Mouse (Mus musculus): ENCODE measurements around the gene Pias3. TPM values are rescaled to one million over a fixed set of nuclear protein-coding genes. Genes with fewer than 3 reads are reported as not detected.

Gene Pias3
- polyA plus RNA-seq, 1 experiment from 2014 or later, result 45.2 TPM

GRCm38 (mm10) chr3:96668424-96669067 lies 27.6 kb upstream of the Pias3 start:
- no peaks in the 10 kb centered on the region for H3K9me3 ChIP-seq (ENCODE audit: control insufficient read depth, low read length)
- no peak for DNase-seq (ENCODE audit: low spot score)
- no peaks in the 10 kb centered on the region for H3K36me3 ChIP-seq (ENCODE audit: control insufficient read depth, insufficient read depth, low read length)
- H3K27me3 ChIP-seq (ENCODE audit: control insufficient read depth, insufficient read depth, low read length), result peaks cover 5% of the 10 kb centered on the region; the same call in 1 of the 2 replicates
- H3K9ac ChIP-seq (ENCODE audit: low read length), result no peak overlapping the region
- no peak overlapping the region for H3K4me2 ChIP-seq (ENCODE audit: low read depth, low read length, severe bottlenecking)
- WGBS, result 92% methylated on average over 5 of the region's 5 CpGs
- H3K4me1 ChIP-seq (replicated peaks; ENCODE audit: control insufficient read depth, insufficient read depth, low read length), result peaks cover 4% of the 10 kb centered on the region; the same call in 1 of the 2 replicates
- H3K4me3 ChIP-seq (ENCODE audit: low read depth, low read length), result no peak overlapping the region
- ATAC-seq (replicated peaks; ENCODE audit: low FRiP score), result no peak
- H3K27ac ChIP-seq (ENCODE audit: low read depth, low read length), result no peak overlapping the region

DNA sequence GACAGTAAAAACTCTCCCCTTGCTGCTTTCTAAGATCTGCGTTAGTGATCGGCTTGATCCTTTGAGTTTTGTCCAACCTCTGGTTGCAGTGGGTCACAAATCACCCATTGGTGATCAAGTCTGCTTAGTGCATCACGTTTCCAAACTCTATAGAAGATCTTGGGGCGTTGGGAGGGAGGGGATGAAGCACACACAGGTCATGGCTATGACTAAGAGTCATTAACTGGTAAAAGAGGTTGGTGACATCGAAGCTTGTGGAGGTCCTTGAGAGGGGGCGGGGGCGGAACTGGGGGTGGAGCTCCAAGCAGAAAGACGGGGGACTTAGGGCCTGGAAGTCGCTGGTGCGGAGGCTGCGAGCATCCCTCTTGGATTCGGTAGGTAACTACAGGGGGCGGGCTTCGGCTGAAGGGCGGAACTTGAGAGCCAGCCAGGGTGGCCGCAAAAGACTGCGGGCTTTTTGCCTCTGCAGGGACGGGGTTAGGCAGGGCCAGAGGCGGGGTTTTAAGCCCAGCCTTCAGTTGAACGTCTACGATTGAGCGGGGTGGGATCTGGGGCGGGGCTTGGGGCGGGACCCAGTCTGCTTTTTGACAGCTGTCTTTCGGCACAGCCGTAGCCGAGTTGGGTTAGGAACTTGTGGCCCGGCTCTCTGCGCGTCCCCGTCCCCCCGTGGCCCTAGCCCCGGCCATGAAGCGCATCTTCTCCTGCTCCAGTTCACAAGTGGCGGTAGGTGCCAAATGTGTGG lies 26.3 kb upstream of the Pias3 start, which contains the start of gene Ankrd35:
Gene Ankrd35 (plus strand): TSS at position 405 of the 742 bp plus-strand sequence.
- WGBS, result 5% methylated on average over 35 of the region's 35 CpGs
- Histone ChIP-seq H3K36me3 (ENCODE audit: control insufficient read depth, insufficient read depth, low read length) (no peaks in the 10 kb centered on the region), H3K27ac (ENCODE audit: low read depth, low read length) (no peak within 1 kb of the TSS), H3K9me3 (ENCODE audit: control insufficient read depth, low read length) (no peaks in the 10 kb centered on the region), H3K4me1 (replicated peaks; ENCODE audit: control insufficient read depth, insufficient read depth, low read length) (peaks cover 4% of the 10 kb centered on the region; the same call in 1 of the 2 replicates), H3K27me3 (ENCODE audit: control insufficient read depth, insufficient read depth, low read length) (peaks cover 5% of the 10 kb centered on the region; the same call in 1 of the 2 replicates), H3K4me3 (ENCODE audit: low read depth, low read length) (peak within 1 kb of the TSS; percentile 32), H3K4me2 (ENCODE audit: low read depth, low read length, severe bottlenecking) (peak within 1 kb of the TSS; percentile 68), H3K9ac (ENCODE audit: low read length) (peak within 1 kb of the TSS; percentile 23)
- DNase-seq (ENCODE audit: low spot score), result peak; percentile 91
- peak; percentile 94 for ATAC-seq (replicated peaks; ENCODE audit: low FRiP score)

DNA sequence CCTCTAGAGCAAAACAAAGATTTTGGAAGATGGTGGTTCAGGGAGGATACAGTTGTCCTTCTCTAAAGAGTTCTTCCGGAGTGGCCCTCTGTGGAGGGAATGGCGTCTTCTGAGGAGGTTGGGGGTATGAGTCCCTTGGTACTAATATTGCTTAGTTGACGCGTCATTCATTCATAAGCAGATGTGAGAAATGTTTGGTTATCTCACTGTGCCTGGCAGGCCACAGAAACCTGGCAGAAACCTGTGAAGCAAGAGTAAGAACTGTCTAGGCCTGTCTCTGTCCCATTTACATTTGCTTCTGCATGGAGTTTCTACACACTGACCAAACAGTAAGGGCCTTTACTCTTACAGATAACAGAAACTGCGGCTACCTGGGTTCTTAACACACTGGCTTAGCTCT lies 24.7 kb upstream of the Pias3 start:
- ATAC-seq (replicated peaks; ENCODE audit: low FRiP score) (no peak), DNase-seq (ENCODE audit: low spot score) (no peak)
- Histone ChIP-seq H3K27me3 (ENCODE audit: control insufficient read depth, insufficient read depth, low read length) (peaks cover 5% of the 10 kb centered on the region; the same call in 1 of the 2 replicates), H3K9me3 (ENCODE audit: control insufficient read depth, low read length) (no peaks in the 10 kb centered on the region), H3K36me3 (ENCODE audit: control insufficient read depth, insufficient read depth, low read length) (no peaks in the 10 kb centered on the region), H3K4me3 (ENCODE audit: low read depth, low read length) (no peak overlapping the region), H3K9ac (ENCODE audit: low read length) (no peak overlapping the region), H3K4me2 (ENCODE audit: low read depth, low read length, severe bottlenecking) (no peak overlapping the region), H3K4me1 (replicated peaks; ENCODE audit: control insufficient read depth, insufficient read depth, low read length) (peaks cover 4% of the 10 kb centered on the region; the same call in 1 of the 2 replicates), H3K27ac (ENCODE audit: low read depth, low read length) (no peak overlapping the region)
- 85% methylated on average over 5 of the region's 5 CpGs for WGBS

DNA sequence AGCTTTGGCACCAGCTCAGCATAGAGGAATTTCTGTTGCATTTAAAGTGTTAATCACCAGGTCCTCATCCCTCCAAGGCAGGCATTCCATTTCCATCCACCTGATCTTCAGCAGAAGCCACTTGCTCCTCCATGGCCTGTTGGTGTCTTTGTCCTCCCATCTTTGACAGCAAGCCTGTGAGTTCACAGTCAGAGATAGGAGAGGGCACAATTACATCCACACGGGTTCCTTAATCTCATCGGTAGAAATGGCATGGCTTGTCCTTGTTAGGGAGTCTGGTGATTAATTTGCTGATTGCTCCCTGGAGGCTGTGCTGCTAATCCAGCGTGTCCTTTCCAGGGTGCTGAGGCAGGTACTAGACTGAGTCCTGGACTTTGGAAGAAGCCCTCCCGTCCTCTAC lies 22.7 kb upstream of the Pias3 start:
- ATAC-seq (replicated peaks; ENCODE audit: low FRiP score) (no peak), DNase-seq (ENCODE audit: low spot score) (no peak)
- H3K27me3 ChIP-seq (ENCODE audit: control insufficient read depth, insufficient read depth, low read length), result peaks cover 5% of the 10 kb centered on the region; the same call in 1 of the 2 replicates
- H3K4me1 ChIP-seq (replicated peaks; ENCODE audit: control insufficient read depth, insufficient read depth, low read length), result peaks cover 4% of the 10 kb centered on the region; the same call in 1 of the 2 replicates
- H3K27ac ChIP-seq (ENCODE audit: low read depth, low read length), result no peak overlapping the region
- WGBS, result 65% methylated on average over 4 of the region's 4 CpGs
- no peaks in the 10 kb centered on the region for H3K9me3 ChIP-seq (ENCODE audit: control insufficient read depth, low read length)
- no peak overlapping the region for H3K4me2 ChIP-seq (ENCODE audit: low read depth, low read length, severe bottlenecking)
- H3K36me3 ChIP-seq (ENCODE audit: control insufficient read depth, insufficient read depth, low read length), result no peaks in the 10 kb centered on the region
- H3K9ac ChIP-seq (ENCODE audit: low read length), result no peak overlapping the region
- no peak overlapping the region for H3K4me3 ChIP-seq (ENCODE audit: low read depth, low read length)

- Histone ChIP-seq H3K4me3 (ENCODE audit: low read depth, low read length) (no peak overlapping the region), H3K27me3 (ENCODE audit: control insufficient read depth, insufficient read depth, low read length) (peaks cover 5% of the 10 kb centered on the region; the same call in 1 of the 2 replicates), H3K4me2 (ENCODE audit: low read depth, low read length, severe bottlenecking) (no peak overlapping the region), H3K27ac (ENCODE audit: low read depth, low read length) (no peak overlapping the region), H3K4me1 (replicated peaks; ENCODE audit: control insufficient read depth, insufficient read depth, low read length) (peaks cover 4% of the 10 kb centered on the region; the same call in 1 of the 2 replicates), H3K9ac (ENCODE audit: low read length) (no peak overlapping the region), H3K36me3 (ENCODE audit: control insufficient read depth, insufficient read depth, low read length) (no peaks in the 10 kb centered on the region), H3K9me3 (ENCODE audit: control insufficient read depth, low read length) (no peaks in the 10 kb centered on the region)
- 71% methylated on average over 8 of the region's 8 CpGs for WGBS
- ATAC-seq (replicated peaks; ENCODE audit: low FRiP score) (no peak), DNase-seq (ENCODE audit: low spot score) (no peak)
Measured at GRCm38 (mm10) chr3:96674442-96674841, 21.7 kb upstream of the Pias3 start.

- Histone ChIP-seq H3K4me1 (replicated peaks; ENCODE audit: control insufficient read depth, insufficient read depth, low read length) (peaks cover 4% of the 10 kb centered on the region; the same call in 1 of the 2 replicates), H3K4me2 (ENCODE audit: low read depth, low read length, severe bottlenecking) (no peak overlapping the region), H3K9ac (ENCODE audit: low read length) (no peak overlapping the region), H3K36me3 (ENCODE audit: control insufficient read depth, insufficient read depth, low read length) (no peaks in the 10 kb centered on the region), H3K9me3 (ENCODE audit: control insufficient read depth, low read length) (no peaks in the 10 kb centered on the region), H3K27me3 (ENCODE audit: control insufficient read depth, insufficient read depth, low read length) (peaks cover 6% of the 10 kb centered on the region), H3K4me3 (ENCODE audit: low read depth, low read length) (no peak overlapping the region), H3K27ac (ENCODE audit: low read depth, low read length) (no peak overlapping the region)
- WGBS, result 84% methylated on average over 3 of the region's 3 CpGs
- ATAC-seq (replicated peaks; ENCODE audit: low FRiP score), result no peak
- no peak for DNase-seq (ENCODE audit: low spot score)
Measured at GRCm38 (mm10) chr3:96675171-96675570, 21.0 kb upstream of the Pias3 start.

GRCm38 (mm10) chr3:96675690-96676089 lies 20.5 kb upstream of the Pias3 start:
- no peak overlapping the region for H3K4me3 ChIP-seq (ENCODE audit: low read depth, low read length)
- no peaks in the 10 kb centered on the region for H3K36me3 ChIP-seq (ENCODE audit: control insufficient read depth, insufficient read depth, low read length)
- 25% methylated on average over 3 of the region's 3 CpGs for WGBS
- no peak overlapping the region for H3K4me2 ChIP-seq (ENCODE audit: low read depth, low read length, severe bottlenecking)
- no peak for ATAC-seq (replicated peaks; ENCODE audit: low FRiP score)
- H3K27me3 ChIP-seq (ENCODE audit: control insufficient read depth, insufficient read depth, low read length), result peaks cover 8% of the 10 kb centered on the region
- DNase-seq (ENCODE audit: low spot score), result no peak
- no peaks in the 10 kb centered on the region for H3K9me3 ChIP-seq (ENCODE audit: control insufficient read depth, low read length)
- no peak overlapping the region for H3K27ac ChIP-seq (ENCODE audit: low read depth, low read length)
- H3K4me1 ChIP-seq (replicated peaks; ENCODE audit: control insufficient read depth, insufficient read depth, low read length), result no peaks in the 10 kb centered on the region; the same call in 1 of the 2 replicates
- H3K9ac ChIP-seq (ENCODE audit: low read length), result no peak overlapping the region

DNA sequence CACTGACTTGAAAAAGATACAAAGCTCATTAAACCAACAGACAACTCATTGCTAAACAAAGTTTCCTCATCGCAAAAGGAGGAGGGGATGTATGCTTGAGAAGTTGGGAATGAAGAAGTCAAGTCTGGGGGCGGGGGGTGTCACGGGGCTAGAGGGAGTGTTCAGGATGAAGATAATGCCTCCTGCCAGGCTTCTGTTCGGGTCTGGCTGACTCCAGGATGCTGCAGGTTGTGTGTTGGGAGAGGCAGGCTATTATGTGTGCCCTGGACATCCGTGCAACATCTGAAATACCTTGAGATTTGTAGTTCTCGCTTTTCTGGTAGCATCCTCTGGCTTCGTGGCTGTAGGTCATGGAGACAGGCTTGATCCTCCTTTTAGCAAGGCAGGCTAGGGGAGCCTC lies 17.7 kb upstream of the Pias3 start:
- no peak overlapping the region for H3K9ac ChIP-seq (ENCODE audit: low read length)
- no peak overlapping the region for H3K4me3 ChIP-seq (ENCODE audit: low read depth, low read length)
- no peak overlapping the region for H3K27ac ChIP-seq (ENCODE audit: low read depth, low read length)
- ATAC-seq (replicated peaks; ENCODE audit: low FRiP score) (no peak), DNase-seq (ENCODE audit: low spot score) (no peak)
- H3K4me2 ChIP-seq (ENCODE audit: low read depth, low read length, severe bottlenecking), result no peak overlapping the region
- peaks cover 3% of the 10 kb centered on the region for H3K27me3 ChIP-seq (ENCODE audit: control insufficient read depth, insufficient read depth, low read length)
- 60% methylated on average over 7 of the region's 7 CpGs for WGBS
- no peaks in the 10 kb centered on the region for H3K36me3 ChIP-seq (ENCODE audit: control insufficient read depth, insufficient read depth, low read length)
- H3K9me3 ChIP-seq (ENCODE audit: control insufficient read depth, low read length), result no peaks in the 10 kb centered on the region
- no peaks in the 10 kb centered on the region; the same call in 1 of the 2 replicates for H3K4me1 ChIP-seq (replicated peaks; ENCODE audit: control insufficient read depth, insufficient read depth, low read length)

Measured in forebrain, embryonic 11.5 days (tissue).